Mouse (Mus musculus) myocyte (in vitro differentiated cells): ENCODE data around the gene Gclc. TPM values are rescaled to one million over a fixed set of nuclear protein-coding genes. Genes with fewer than 3 reads are reported as not detected.

Experiments
- H3K27me3 ChIP-seq: one replicate; pipeline ENCODE4 v1.6.1; 2011; ENCODE audit not compliant: control insufficient read depth, insufficient read depth, insufficient read length
- H3K36me3 ChIP-seq: one replicate; pipeline ENCODE4 v1.6.1; 2011; ENCODE audit not compliant: control insufficient read depth, insufficient read depth
- H3K4me2 ChIP-seq: one replicate; pipeline ENCODE4 v1.6.1; 2011; ENCODE audit warnings: low read depth, control low read depth
- H3K4me3 ChIP-seq: one replicate; pipeline ENCODE4 v1.5.1; 2011; ENCODE audit warnings: mild to moderate bottlenecking, control low read depth, moderate library complexity
- H3K79me2 ChIP-seq: one replicate; pipeline ENCODE4 v1.6.1; 2011; ENCODE audit not compliant: control insufficient read depth, insufficient read depth
- H3ac ChIP-seq: one replicate; pipeline ENCODE4 v1.6.1; 2011; ENCODE audit not compliant: control insufficient read depth, insufficient read length
- CEBPB ChIP-seq: IDR thresholded peaks from 2 replicates; pipeline ENCODE4 v1.6.1; 2011; ENCODE audit warnings: mild to moderate bottlenecking, moderate library complexity; ENCODE audit not compliant: poor library complexity, insufficient read depth, severe bottlenecking
- E2F4 ChIP-seq: IDR thresholded peaks from one replicate; pipeline ENCODE4 v1.6.1; 2011; ENCODE audit warnings: mild to moderate bottlenecking, control low read depth, moderate library complexity; ENCODE audit not compliant: insufficient read depth
- MAX ChIP-seq: IDR thresholded peaks from one replicate; pipeline ENCODE4 v1.6.1; 2011; ENCODE audit warnings: low read depth, mild to moderate bottlenecking, control low read depth
- MYOD1 ChIP-seq, 3 experiments: IDR thresholded peaks; one replicate each; pipeline ENCODE4 v1.6.1; 2011; ENCODE audit warnings: control low read depth in 2 of 3, low read depth in 2 of 3, mild to moderate bottlenecking in 2 of 3, moderate library complexity in 1 of 3; ENCODE audit not compliant: insufficient read length in 2 of 3, control insufficient read depth in 1 of 3
- MYOG ChIP-seq, 3 experiments: IDR thresholded peaks; one replicate each; pipeline ENCODE4 v1.6.1; 2011; ENCODE audit warnings: control low read depth in 2 of 3, low read depth in 2 of 3, mild to moderate bottlenecking in 2 of 3; ENCODE audit not compliant: insufficient read length in 2 of 3, control insufficient read depth in 1 of 3, insufficient read depth in 1 of 3
- POLR2A ChIP-seq: IDR thresholded peaks from one replicate; pipeline ENCODE4 v1.6.1; 2011; ENCODE audit warnings: low read depth, mild to moderate bottlenecking, control low read depth, moderate library complexity; ENCODE audit not compliant: insufficient read length
- POLR2AphosphoS2 ChIP-seq: IDR thresholded peaks from one replicate; pipeline ENCODE4 v1.6.1; 2011; ENCODE audit warnings: low read depth, control low read depth; ENCODE audit not compliant: insufficient read length
- REST ChIP-seq: IDR thresholded peaks from one replicate; pipeline ENCODE4 v1.6.1; 2011; ENCODE audit warnings: mild to moderate bottlenecking, control low read depth, moderate library complexity; ENCODE audit not compliant: insufficient read depth, insufficient read length
- SRF ChIP-seq: IDR thresholded peaks from one replicate; pipeline ENCODE4 v1.6.1; 2011; ENCODE audit warnings: low read depth; ENCODE audit not compliant: control insufficient read depth, insufficient read length
- TCF12 ChIP-seq: IDR thresholded peaks from one replicate; pipeline ENCODE4 v1.6.1; 2011; ENCODE audit warnings: mild to moderate bottlenecking, control low read depth; ENCODE audit not compliant: poor library complexity, insufficient read depth, severe bottlenecking
- TCF3 ChIP-seq: IDR thresholded peaks from one replicate; pipeline ENCODE4 v1.6.1; 2011; ENCODE audit warnings: low read depth, control low read depth; ENCODE audit not compliant: insufficient read length
- USF1 ChIP-seq: IDR thresholded peaks from one replicate; pipeline ENCODE4 v1.6.1; 2011; ENCODE audit warnings: low read depth, mild to moderate bottlenecking, control low read depth, moderate library complexity
- polyA plus RNA-seq: library from polyadenylated mRNA; unstranded; fragments of >200 nt; fragmentation: generic; extraction: Trizol; gene quantifications from one replicate; pipeline ENCODE4 v1.2.1, GENCODE M21; 2012; ENCODE audit warnings: missing spikeins

Gene Gclc
- polyA plus RNA-seq, 1 experiment, result 9.0 TPM

- Histone ChIP-seq H3K36me3 (peaks cover 32% of the 10 kb centered on the region), H3K4me2 (no peak overlapping the region), H3K27me3 (no peaks in the 10 kb centered on the region), H3K79me2 (no peaks in the 10 kb centered on the region), H3K4me3 (no peak overlapping the region), H3ac (no peak overlapping the region)
- TF ChIP-seq MAX, result no peak
- TF ChIP-seq CEBPB, result no peak
- no peak for TF ChIP-seq USF1
- no peak for TF ChIP-seq MYOD1 (IDR thresholded peaks at IDR 0.05; ENCODE audit: control insufficient read depth in 1 of 3, insufficient read length in 2 of 3, low read depth in 2 of 3)
- TF ChIP-seq SRF, result no peak
- no peak for TF ChIP-seq TCF3
- no peak for TF ChIP-seq POLR2A
- no peak for TF ChIP-seq REST
- no peak for TF ChIP-seq TCF12
- no peak for TF ChIP-seq MYOG (IDR thresholded peaks at IDR 0.05; ENCODE audit: control insufficient read depth in 1 of 3, insufficient read depth in 1 of 3, insufficient read length in 2 of 3, low read depth in 2 of 3)
These were observed 35.4 kb downstream of the Gclc start for GRCm38 (mm10) chr9:77789615-77790348.

- Histone ChIP-seq H3K36me3 (peaks cover 8% of the 10 kb centered on the region), H3K79me2 (no peaks in the 10 kb centered on the region), H3K4me3 (no peak overlapping the region), H3K27me3 (no peaks in the 10 kb centered on the region), H3ac (no peak overlapping the region), H3K4me2 (no peak overlapping the region)
- TF ChIP-seq MYOG (IDR thresholded peaks at IDR 0.05; ENCODE audit: control insufficient read depth in 1 of 3, insufficient read depth in 1 of 3, insufficient read length in 2 of 3, low read depth in 2 of 3) (no peak), TCF3 (no peak), MYOD1 (IDR thresholded peaks at IDR 0.05; ENCODE audit: control insufficient read depth in 1 of 3, insufficient read length in 2 of 3, low read depth in 2 of 3) (no peak), E2F4 (no peak), MAX (no peak), POLR2AphosphoS2 (no peak), TCF12 (no peak), CEBPB (no peak), REST (no peak), USF1 (no peak), SRF (no peak), POLR2A (no peak)
These were observed 39.5 kb downstream of the Gclc start for GRCm38 (mm10) chr9:77793838-77794237.

GRCm38 (mm10) chr9:77802461-77802860 is 48.1 kb downstream of the Gclc start:
- H3K4me2 ChIP-seq, result no peak overlapping the region
- TF ChIP-seq POLR2A (no peak), E2F4 (no peak), MAX (no peak), SRF (no peak), CEBPB (no peak), USF1 (no peak), REST (no peak), TCF3 (no peak), MYOG (IDR thresholded peaks at IDR 0.05; ENCODE audit: control insufficient read depth in 1 of 3, insufficient read depth in 1 of 3, insufficient read length in 2 of 3, low read depth in 2 of 3) (no peak), TCF12 (no peak), POLR2AphosphoS2 (no peak)
- no peak overlapping the region for H3K4me3 ChIP-seq
- H3K79me2 ChIP-seq, result no peaks in the 10 kb centered on the region
- no peaks in the 10 kb centered on the region for H3K27me3 ChIP-seq
- no peak overlapping the region for H3ac ChIP-seq
- H3K36me3 ChIP-seq, result no peaks in the 10 kb centered on the region

GRCm38 (mm10) chr9:77806426-77806825 is 52.1 kb downstream of the Gclc start:
- TF ChIP-seq MYOD1 (IDR thresholded peaks at IDR 0.05; ENCODE audit: control insufficient read depth in 1 of 3, insufficient read length in 2 of 3, low read depth in 2 of 3) (no peak), TCF12 (no peak), POLR2A (no peak), MAX (no peak), SRF (no peak), CEBPB (no peak), TCF3 (no peak)
- peak overlapping the region; percentile 94 for H3K4me2 ChIP-seq
- H3K27me3 ChIP-seq, result no peaks in the 10 kb centered on the region
- H3K4me3 ChIP-seq, result peak overlapping the region; percentile 13
- no peak overlapping the region for H3ac ChIP-seq
- H3K36me3 ChIP-seq, result no peaks in the 10 kb centered on the region
- H3K79me2 ChIP-seq, result no peaks in the 10 kb centered on the region
